Mouse (Mus musculus) kidney, embryonic 16.5 days (tissue): ENCODE results near the gene Mt2. TPM values are rescaled to one million over a fixed set of nuclear protein-coding genes. Genes with fewer than 3 reads are reported as not detected.

Experiments used
- ATAC-seq: fragments of 200-750 bp; cut with Nextera tagmentation; 2 replicates; pipeline ENCODE4 v1.8.0; 2017; ENCODE audit warnings: moderate TSS enrichment; ENCODE audit not compliant: low FRiP score, low TSS enrichment
- H3K27ac ChIP-seq: fragments of 300-500 bp; sonication (generic); 2 replicates; pipeline ENCODE4 v1.5.1; 2014; ENCODE audit warnings: low read length
- H3K27me3 ChIP-seq: fragments of 300-500 bp; sonication (generic); 2 replicates; pipeline ENCODE4 v1.6.1; 2014; ENCODE audit warnings: low read length, control low read depth, mixed read lengths; ENCODE audit not compliant: insufficient read depth
- H3K36me3 ChIP-seq: fragments of 300-500 bp; sonication (generic); 2 replicates; pipeline ENCODE4 v1.6.1; 2014; ENCODE audit warnings: low read length, control low read depth, mixed read lengths; ENCODE audit not compliant: insufficient read depth
- H3K4me1 ChIP-seq: fragments of 300-500 bp; sonication (generic); 2 replicates; pipeline ENCODE4 v1.6.1; 2014; ENCODE audit warnings: low read length, control low read depth, mixed read lengths; ENCODE audit not compliant: insufficient read depth
- H3K4me2 ChIP-seq: fragments of 300-500 bp; sonication (generic); replicated peaks from 2 replicates; pipeline ENCODE4 v1.6.1; 2014; ENCODE audit warnings: low read depth, low read length
- H3K4me3 ChIP-seq: fragments of 300-500 bp; sonication (generic); 2 replicates; pipeline ENCODE4 v1.5.1; 2014; ENCODE audit warnings: mild to moderate bottlenecking, low read length
- H3K9ac ChIP-seq: fragments of 300-500 bp; sonication (generic); replicated peaks from 2 replicates; pipeline ENCODE4 v1.6.1; 2014; ENCODE audit warnings: low read length
- H3K9me3 ChIP-seq: fragments of 300-500 bp; sonication (generic); 2 replicates; pipeline ENCODE4 v1.6.1; 2016; ENCODE audit warnings: low read length, control low read depth
- WGBS: fragments of 180-500 bp; shearing (Covaris S2); extraction: QIAGEN DNeasy Blood & Tissue Kit; methylation state at CpG from one replicate; pipeline ENCODE4 v1.1.7; 2014; 5-methylcytosine and 5-hydroxymethylcytosine counted together
- polyA plus RNA-seq: library from polyadenylated mRNA; unstranded; fragments of >200 nt; fragmentation: Nextera tagmentation; extraction: Ambion mirVana; gene quantifications from 2 replicates; pipeline ENCODE4 v1.2.1, GENCODE M21; 2015

The Mt2 gene
- polyA plus RNA-seq, 1 experiment from 2014 or later: 143 TPM

GRCm38 (mm10) chr8:94169547-94169946 lies 2.9 kb upstream of the Mt2 start:
- Histone ChIP-seq H3K4me3 (no peak overlapping the region), H3K27ac (no peak overlapping the region), H3K36me3 (no peaks in the 10 kb centered on the region), H3K9ac (no peak overlapping the region), H3K4me1 (peaks cover 12% of the 10 kb centered on the region; the same call in 1 of the 2 replicates), H3K4me2 (no peak overlapping the region), H3K27me3 (peaks cover 35% of the 10 kb centered on the region), H3K9me3 (no peaks in the 10 kb centered on the region)
- no peak for ATAC-seq
- 80% methylated on average over 5 of the region's 5 CpGs for WGBS

GRCm38 (mm10) chr8:94171321-94171755 lies 1.1 kb upstream of the Mt2 start:
- peaks cover 45% of the 10 kb centered on the region for H3K27me3 ChIP-seq
- H3K36me3 ChIP-seq: no peaks in the 10 kb centered on the region
- no peak overlapping the region for H3K4me3 ChIP-seq
- no peaks in the 10 kb centered on the region for H3K9me3 ChIP-seq
- no peak overlapping the region for H3K9ac ChIP-seq
- WGBS: 23% methylated on average over 10 of the region's 10 CpGs
- no peak for ATAC-seq
- peak overlapping the region; percentile 67 for H3K4me2 ChIP-seq
- H3K27ac ChIP-seq: no peak overlapping the region
- peaks cover 12% of the 10 kb centered on the region; the same call in 1 of the 2 replicates for H3K4me1 ChIP-seq

DNA sequence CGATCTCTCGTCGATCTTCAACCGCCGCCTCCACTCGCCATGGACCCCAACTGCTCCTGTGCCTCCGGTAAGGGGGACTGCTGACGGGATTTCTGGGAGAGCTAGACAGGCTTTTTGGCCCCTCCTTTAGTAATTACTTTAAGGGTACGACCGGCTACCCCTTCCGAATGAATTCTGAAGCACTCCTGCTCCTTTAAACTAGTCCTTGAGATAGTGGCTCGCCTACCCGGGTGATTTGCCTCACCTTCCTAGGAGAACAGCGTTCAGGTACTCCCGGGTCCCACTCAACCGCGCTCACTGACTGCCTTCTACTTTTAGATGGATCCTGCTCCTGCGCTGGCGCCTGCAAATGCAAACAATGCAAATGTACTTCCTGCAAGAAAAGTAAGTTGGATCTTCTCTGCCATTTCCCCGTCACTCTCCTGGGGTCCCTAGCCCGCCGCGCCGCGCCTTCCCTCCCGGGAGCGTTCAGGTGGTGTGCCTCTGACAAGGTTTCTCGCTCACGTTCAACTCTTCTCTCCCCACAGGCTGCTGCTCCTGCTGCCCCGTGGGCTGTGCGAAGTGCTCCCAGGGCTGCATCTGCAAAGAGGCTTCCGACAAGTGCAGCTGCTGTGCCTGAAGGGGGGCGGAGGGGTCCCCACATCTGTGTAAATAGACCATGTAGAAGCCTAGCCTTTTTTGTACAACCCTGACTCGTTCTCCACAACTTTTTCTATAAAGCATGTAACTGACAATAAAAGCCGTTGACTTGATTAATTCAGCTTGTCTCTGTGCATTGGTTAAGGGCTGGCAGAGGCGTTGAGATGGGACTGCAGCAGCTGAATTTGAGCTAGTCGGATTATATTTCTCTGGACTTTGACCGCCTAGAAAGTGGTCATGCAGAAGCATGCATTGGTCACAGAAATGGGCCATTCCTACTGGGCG lies 607 bp downstream of the Mt2 start:
- 0 out of 2 replicates have a peak overlapping the region, but pooled peaks have one; percentile 2 for H3K27ac ChIP-seq
- H3K4me1 ChIP-seq: peaks cover 12% of the 10 kb centered on the region; the same call in 1 of the 2 replicates
- peak overlapping the region; percentile 67 for H3K4me2 ChIP-seq
- H3K9ac ChIP-seq: peak overlapping the region; percentile 49
- peak; percentile 24; the same call in 1 of the 2 replicates for ATAC-seq
- no peaks in the 10 kb centered on the region for H3K36me3 ChIP-seq
- H3K4me3 ChIP-seq: peak overlapping the region; percentile 51
- under 1% methylated on average over 39 of the region's 39 CpGs for WGBS
- peaks cover 54% of the 10 kb centered on the region for H3K27me3 ChIP-seq
- H3K9me3 ChIP-seq: no peaks in the 10 kb centered on the region

- peak overlapping the region; percentile 67; the same call in 1 of the 2 replicates for H3K4me2 ChIP-seq
- no peak overlapping the region for H3K9ac ChIP-seq
- no peak for ATAC-seq
- no peaks in the 10 kb centered on the region for H3K9me3 ChIP-seq
- H3K27ac ChIP-seq: no peak overlapping the region
- WGBS: 41% methylated on average over 11 of the region's 11 CpGs
- no peaks in the 10 kb centered on the region for H3K36me3 ChIP-seq
- H3K4me3 ChIP-seq: peak overlapping the region; percentile 51; the same call in 1 of the 2 replicates
- peaks cover 15% of the 10 kb centered on the region; the same call in 1 of the 2 replicates for H3K4me1 ChIP-seq
- H3K27me3 ChIP-seq: peaks cover 61% of the 10 kb centered on the region
Measured at GRCm38 (mm10) chr8:94173848-94174403, 1.5 kb downstream of the Mt2 start.

GRCm38 (mm10) chr8:94174619-94175213 lies 2.3 kb downstream of the Mt2 start:
- H3K4me2 ChIP-seq: no peak overlapping the region
- ATAC-seq: no peak
- peaks cover 20% of the 10 kb centered on the region for H3K4me1 ChIP-seq
- no peaks in the 10 kb centered on the region for H3K9me3 ChIP-seq
- WGBS: 21% methylated on average over 7 of the region's 7 CpGs
- H3K36me3 ChIP-seq: no peaks in the 10 kb centered on the region
- no peak overlapping the region for H3K27ac ChIP-seq
- H3K27me3 ChIP-seq: peaks cover 68% of the 10 kb centered on the region
- H3K4me3 ChIP-seq: no peak overlapping the region
- H3K9ac ChIP-seq: no peak overlapping the region

DNA sequence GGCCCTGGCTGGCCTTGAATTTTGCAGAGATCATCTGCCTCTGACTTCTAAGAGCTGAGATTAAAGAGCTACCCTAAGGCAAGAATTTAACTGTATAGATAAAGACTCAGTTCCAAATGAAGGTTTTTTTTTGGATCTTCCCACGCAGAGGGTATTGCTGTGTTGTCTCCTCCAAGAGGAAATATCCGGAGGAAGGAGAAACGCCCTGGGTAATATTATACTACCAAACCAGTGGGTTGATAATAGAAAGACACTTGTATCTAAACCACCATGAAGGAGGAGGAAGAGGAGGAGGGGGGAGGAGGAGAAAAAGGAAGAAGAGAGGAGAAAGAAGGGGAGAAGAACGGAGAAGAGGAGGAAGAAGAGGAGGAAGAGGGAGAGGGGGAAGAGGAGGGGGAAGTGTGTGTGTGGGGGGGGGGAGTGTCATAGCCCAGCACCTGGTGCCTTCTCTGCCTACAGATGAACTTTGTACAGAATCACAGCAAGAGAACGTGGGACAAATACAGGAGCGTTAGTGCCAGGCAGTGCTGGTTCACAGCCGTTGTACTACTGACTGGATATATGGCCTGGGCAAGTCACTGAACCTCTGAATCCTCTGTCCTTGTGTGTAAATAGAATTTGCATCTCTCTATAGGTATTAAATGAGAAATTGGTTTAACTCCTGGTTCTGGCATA lies 5.4 kb downstream of the Mt2 start:
- no peak for ATAC-seq
- no peak overlapping the region for H3K27ac ChIP-seq
- H3K4me1 ChIP-seq: peaks cover 18% of the 10 kb centered on the region
- H3K4me2 ChIP-seq: no peak overlapping the region
- H3K36me3 ChIP-seq: no peaks in the 10 kb centered on the region
- WGBS: 54% methylated on average over 7 of the region's 7 CpGs
- H3K9me3 ChIP-seq: no peaks in the 10 kb centered on the region
- peaks cover 59% of the 10 kb centered on the region for H3K27me3 ChIP-seq
- H3K9ac ChIP-seq: no peak overlapping the region
- no peak overlapping the region for H3K4me3 ChIP-seq

DNA sequence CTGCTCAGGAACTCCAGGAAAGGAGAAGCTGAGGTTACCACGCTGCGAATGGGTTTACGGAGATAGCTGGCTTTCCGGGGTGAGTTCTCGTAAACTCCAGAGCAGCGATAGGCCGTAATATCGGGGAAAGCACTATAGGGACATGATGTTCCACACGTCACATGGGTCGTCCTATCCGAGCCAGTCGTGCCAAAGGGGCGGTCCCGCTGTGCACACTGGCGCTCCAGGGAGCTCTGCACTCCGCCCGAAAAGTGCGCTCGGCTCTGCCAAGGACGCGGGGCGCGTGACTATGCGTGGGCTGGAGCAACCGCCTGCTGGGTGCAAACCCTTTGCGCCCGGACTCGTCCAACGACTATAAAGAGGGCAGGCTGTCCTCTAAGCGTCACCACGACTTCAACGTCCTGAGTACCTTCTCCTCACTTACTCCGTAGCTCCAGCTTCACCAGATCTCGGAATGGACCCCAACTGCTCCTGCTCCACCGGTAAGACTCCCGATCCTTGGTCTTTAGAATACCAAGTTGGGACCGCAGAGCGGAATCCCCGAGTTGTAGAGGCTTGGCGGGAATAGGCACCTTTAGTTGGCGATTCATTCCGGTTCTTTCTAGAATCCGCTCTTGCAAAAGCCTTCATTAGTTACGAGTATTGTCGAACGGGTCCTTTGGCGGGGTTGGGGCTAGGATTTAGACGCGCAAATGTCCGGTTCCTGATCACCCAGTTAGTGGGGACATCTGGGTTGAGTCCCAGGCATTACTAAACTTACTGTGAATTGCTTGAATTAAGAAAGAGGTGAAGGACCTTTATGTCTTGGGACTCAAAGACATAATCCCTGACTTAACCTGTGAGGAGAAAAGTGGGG lies 6.6 kb downstream of the Mt2 start, which contains the start of gene Mt1:
Gene Mt1 (plus strand): TSS at position 226 of the 856 bp plus-strand sequence.
- peak; percentile 87 for ATAC-seq
- Histone ChIP-seq H3K27me3 (peaks cover 52% of the 10 kb centered on the region), H3K27ac (peak within 1 kb of the TSS; percentile 22; the same call in 1 of the 2 replicates), H3K4me3 (peak within 1 kb of the TSS; percentile 59), H3K4me2 (peak within 1 kb of the TSS; percentile 84), H3K4me1 (peaks cover 27% of the 10 kb centered on the region), H3K9me3 (no peaks in the 10 kb centered on the region), H3K36me3 (no peaks in the 10 kb centered on the region), H3K9ac (peak within 1 kb of the TSS; percentile 60)
- WGBS: under 1% methylated on average over 50 of the region's 50 CpGs

DNA sequence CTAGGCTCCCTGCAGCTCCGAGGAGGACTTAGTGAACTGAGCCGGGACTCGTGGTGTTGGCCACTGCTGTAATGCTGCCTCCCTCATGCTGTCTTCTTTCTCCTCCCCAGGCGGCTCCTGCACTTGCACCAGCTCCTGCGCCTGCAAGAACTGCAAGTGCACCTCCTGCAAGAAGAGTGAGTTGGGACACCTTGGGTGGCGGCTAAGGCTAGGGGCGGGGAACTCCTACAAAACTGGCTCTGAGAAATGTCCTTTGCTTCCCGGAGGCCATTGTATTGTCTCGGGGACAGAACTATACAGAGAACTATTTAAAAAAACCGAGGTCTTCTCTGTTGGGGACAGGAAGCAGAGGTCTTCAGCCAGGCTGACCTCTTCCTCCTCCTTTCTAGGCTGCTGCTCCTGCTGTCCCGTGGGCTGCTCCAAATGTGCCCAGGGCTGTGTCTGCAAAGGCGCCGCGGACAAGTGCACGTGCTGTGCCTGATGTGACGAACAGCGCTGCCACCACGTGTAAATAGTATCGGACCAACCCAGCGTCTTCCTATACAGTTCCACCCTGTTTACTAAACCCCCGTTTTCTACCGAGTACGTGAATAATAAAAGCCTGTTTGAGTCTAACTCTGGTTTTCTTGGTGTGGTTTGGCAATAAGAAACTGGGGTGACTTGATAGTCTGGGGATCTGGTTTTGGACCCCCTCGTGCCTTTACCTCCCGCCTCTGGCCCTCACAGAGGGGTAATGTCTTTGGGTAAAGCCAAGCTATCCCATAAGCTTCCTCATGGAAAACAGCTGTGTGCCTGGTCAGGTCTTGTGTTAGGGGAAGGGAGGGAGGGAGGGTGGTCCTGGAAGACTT lies 7.5 kb downstream of the Mt2 start:
- H3K4me2 ChIP-seq: peak overlapping the region; percentile 84
- peaks cover 53% of the 10 kb centered on the region for H3K27me3 ChIP-seq
- WGBS: 4% methylated on average over 25 of the region's 25 CpGs
- no peaks in the 10 kb centered on the region for H3K36me3 ChIP-seq
- no peak for ATAC-seq
- H3K4me3 ChIP-seq: peak overlapping the region; percentile 59
- H3K27ac ChIP-seq: peak overlapping the region; percentile 22; the same call in 1 of the 2 replicates
- H3K4me1 ChIP-seq: peaks cover 28% of the 10 kb centered on the region
- peak overlapping the region; percentile 60 for H3K9ac ChIP-seq
- H3K9me3 ChIP-seq: no peaks in the 10 kb centered on the region
